Mouse (Mus musculus): ENCODE results near the gene Ucp1.

Gene Ucp1

GRCm38 (mm10) chr8:83332864-83333263 lies 42.7 kb downstream of the Ucp1 start:
- DNase-seq = no peak

- no peak for DNase-seq
Observed at GRCm38 (mm10) chr8:83342076-83342475, 51.9 kb downstream of the Ucp1 start.

DNA sequence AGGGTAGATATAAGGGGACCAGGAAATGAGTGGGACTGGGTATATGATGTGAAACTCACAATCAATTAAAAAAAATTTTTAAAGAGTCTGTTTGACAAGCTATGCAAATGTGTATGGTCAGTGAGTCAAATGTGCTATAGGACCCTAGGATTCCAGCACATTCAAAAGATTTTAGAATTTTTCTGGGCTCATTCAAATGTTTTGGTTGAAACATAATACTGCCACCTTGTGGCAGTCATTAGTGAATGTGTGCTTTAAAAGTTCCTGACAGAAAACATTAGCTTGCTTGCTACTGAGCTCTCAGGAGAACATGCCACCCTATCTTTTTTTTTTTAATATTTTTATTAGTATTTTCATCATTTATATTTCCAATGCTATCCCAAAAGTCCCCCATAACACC lies 52.5 kb downstream of the Ucp1 start:
- no peak for DNase-seq

Measured in lung, postnatal 4 days (tissue).